Mouse (Mus musculus): Measurements from ENCODE around the gene Slc25a45. TPM values are rescaled to one million over a fixed set of nuclear protein-coding genes. Genes with fewer than 3 reads are reported as not detected.

Slc25a45 gene
- total RNA-seq (2015) = 28.7 and 30.5 TPM in 2 replicates
- 30.2 and 39.5 TPM in 2 replicates for total RNA-seq (2017)

- peak; percentile 70 for ATAC-seq (replicated peaks; ENCODE audit: poor library complexity)
These were observed at the start of gene Slc25a45 for GRCm38 (mm10) chr19:5877618-5878361. TSS of gene Slc25a45 (plus strand) at chr19:5877808.

- no peak for ATAC-seq (replicated peaks; ENCODE audit: poor library complexity)
These were observed 49.5 kb upstream of the Slc25a45 start for GRCm38 (mm10) chr19:5828155-5828554.

GRCm38 (mm10) chr19:5828905-5829304, 48.7 kb upstream of the Slc25a45 start:
- no peak for ATAC-seq (replicated peaks; ENCODE audit: poor library complexity)

GRCm38 (mm10) chr19:5829958-5830615, 47.5 kb upstream of the Slc25a45 start:
- no peak for ATAC-seq (replicated peaks; ENCODE audit: poor library complexity)

- no peak for ATAC-seq (replicated peaks; ENCODE audit: poor library complexity)
These were observed 46.8 kb upstream of the Slc25a45 start for GRCm38 (mm10) chr19:5830776-5831175.

GRCm38 (mm10) chr19:5831224-5831957, 46.2 kb upstream of the Slc25a45 start:
- no peak for ATAC-seq (replicated peaks; ENCODE audit: poor library complexity)

GRCm38 (mm10) chr19:5831958-5832320, 45.7 kb upstream of the Slc25a45 start:
- no peak for ATAC-seq (replicated peaks; ENCODE audit: poor library complexity)

- no peak for ATAC-seq (replicated peaks; ENCODE audit: poor library complexity)
These were observed 45.3 kb upstream of the Slc25a45 start for GRCm38 (mm10) chr19:5832326-5832725.

GRCm38 (mm10) chr19:5833287-5834100, 44.1 kb upstream of the Slc25a45 start:
- no peak for ATAC-seq (replicated peaks; ENCODE audit: poor library complexity)

GRCm38 (mm10) chr19:5834260-5834925, 43.2 kb upstream of the Slc25a45 start:
- ATAC-seq (replicated peaks; ENCODE audit: poor library complexity) = no peak

- ATAC-seq (replicated peaks; ENCODE audit: poor library complexity) = no peak
These were observed 42.3 kb upstream of the Slc25a45 start for GRCm38 (mm10) chr19:5835054-5835921.

GRCm38 (mm10) chr19:5835922-5836430, 41.6 kb upstream of the Slc25a45 start:
- no peak for ATAC-seq (replicated peaks; ENCODE audit: poor library complexity)

- no peak for ATAC-seq (replicated peaks; ENCODE audit: poor library complexity)
These were observed 40.6 kb upstream of the Slc25a45 start for GRCm38 (mm10) chr19:5836941-5837572.

GRCm38 (mm10) chr19:5837606-5838005, 40.0 kb upstream of the Slc25a45 start:
- no peak for ATAC-seq (replicated peaks; ENCODE audit: poor library complexity)

- no peak for ATAC-seq (replicated peaks; ENCODE audit: poor library complexity)
These were observed 39.3 kb upstream of the Slc25a45 start for GRCm38 (mm10) chr19:5838136-5838891.

GRCm38 (mm10) chr19:5838892-5839165, 38.8 kb upstream of the Slc25a45 start:
- no peak for ATAC-seq (replicated peaks; ENCODE audit: poor library complexity)

GRCm38 (mm10) chr19:5839317-5840085, 38.1 kb upstream of the Slc25a45 start:
- ATAC-seq (replicated peaks; ENCODE audit: poor library complexity) = no peak
